Mouse (Mus musculus): ENCODE data around the gene Lenep. TPM values are rescaled to one million over a fixed set of nuclear protein-coding genes. Genes with fewer than 3 reads are reported as not detected.
A peak's percentile ranks its signal among the peaks of the same experiment; 100 is the strongest.

The Lenep gene
- total and polyA plus RNA-seq, 2 experiments, result not detected

GRCm38 (mm10) chr3:89392871-89393311 lies 9.7 kb downstream of the Lenep start:
- Histone ChIP-seq H3K9ac (ENCODE audit: low read depth, low read length) (peak overlapping the region; percentile 82), H3K4me3 (ENCODE audit: insufficient read depth, low read depth, low read length) (peak overlapping the region; percentile 71), H3K36me3 (ENCODE audit: control insufficient read depth, insufficient read depth, low read length) (no peaks in the 10 kb centered on the region), H3K27me3 (ENCODE audit: control insufficient read depth, insufficient read depth, low read length) (no peaks in the 10 kb centered on the region), H3K27ac (replicated peaks; ENCODE audit: insufficient read depth, low read depth, low read length) (peak overlapping the region; percentile 87), H3K4me1 (ENCODE audit: control insufficient read depth, insufficient read depth, low read length) (peaks cover 32% of the 10 kb centered on the region), H3K79me2 (ENCODE audit: control insufficient read depth, insufficient read depth, low read length) (peaks cover 43% of the 10 kb centered on the region)
- WGBS, result 1% methylated on average over 20 of the region's 24 CpGs
- TF ChIP-seq CTCF (IDR thresholded peaks at IDR 0.05; ENCODE audit: low read depth, low read length) (no peak), POLR2A (IDR thresholded peaks at IDR 0.05; ENCODE audit: extremely low read depth, insufficient read depth, low read length) (0 out of 2 replicates have a peak, but pooled peaks have one; percentile 26)
- DNase-seq (ENCODE audit: extremely low read depth, low read depth, low spot score), result no peak

DNA sequence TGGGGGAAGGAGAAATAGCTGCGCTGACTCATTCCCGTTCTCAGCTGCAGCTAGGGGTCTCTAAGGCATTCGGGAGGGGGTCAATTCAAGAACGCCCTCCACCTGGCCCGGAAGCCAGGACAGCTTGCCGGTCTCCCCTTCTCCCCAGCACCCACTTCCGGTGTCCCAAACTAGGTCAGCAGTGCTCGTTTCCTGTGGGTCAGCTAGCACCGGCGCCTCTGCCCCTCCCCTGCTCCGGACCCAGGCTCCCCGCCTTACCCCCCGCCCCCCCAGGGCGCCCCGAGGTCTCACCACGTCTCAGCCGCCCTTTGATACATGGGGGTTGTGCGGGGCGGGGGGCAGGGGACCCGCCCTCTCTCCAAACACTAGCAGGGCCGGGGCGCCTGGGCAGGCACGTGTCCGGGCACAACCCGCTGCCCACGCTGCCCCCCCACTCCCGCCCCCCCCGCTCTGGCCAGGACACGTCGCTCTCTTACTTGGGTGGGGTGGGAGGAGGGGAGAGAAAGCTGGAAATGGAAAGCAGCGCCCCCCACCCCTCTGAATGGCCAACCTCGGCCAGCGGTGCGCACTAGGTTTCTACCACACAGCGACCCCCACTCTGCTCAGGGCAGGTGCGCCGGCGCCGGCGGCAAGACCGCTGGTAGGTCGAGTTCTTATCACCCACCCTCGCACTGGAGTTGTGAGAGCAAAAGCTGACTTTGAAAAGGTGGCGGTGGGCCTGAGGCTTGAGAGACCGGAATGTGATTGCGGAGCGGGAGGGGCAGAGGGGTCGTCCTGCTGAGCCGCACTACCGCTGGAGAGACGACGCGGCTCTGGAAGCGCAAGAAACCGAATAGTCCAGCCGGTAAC lies 10.7 kb downstream of the Lenep start:
- 1% methylated on average over 56 of the region's 56 CpGs for WGBS
- Histone ChIP-seq H3K4me1 (ENCODE audit: control insufficient read depth, insufficient read depth, low read length) (peaks cover 33% of the 10 kb centered on the region), H3K9ac (ENCODE audit: low read depth, low read length) (peak overlapping the region; percentile 82), H3K36me3 (ENCODE audit: control insufficient read depth, insufficient read depth, low read length) (no peaks in the 10 kb centered on the region), H3K79me2 (ENCODE audit: control insufficient read depth, insufficient read depth, low read length) (peaks cover 53% of the 10 kb centered on the region), H3K27me3 (ENCODE audit: control insufficient read depth, insufficient read depth, low read length) (no peaks in the 10 kb centered on the region), H3K4me3 (ENCODE audit: insufficient read depth, low read depth, low read length) (peak overlapping the region; percentile 71), H3K27ac (replicated peaks; ENCODE audit: insufficient read depth, low read depth, low read length) (peak overlapping the region; percentile 97)
- peak; percentile 85 for DNase-seq (ENCODE audit: extremely low read depth, low read depth, low spot score)
- no peak for TF ChIP-seq CTCF (IDR thresholded peaks at IDR 0.05; ENCODE audit: low read depth, low read length)
- TF ChIP-seq POLR2A (IDR thresholded peaks at IDR 0.05; ENCODE audit: extremely low read depth, insufficient read depth, low read length), result 0 out of 2 replicates have a peak, but pooled peaks have one; percentile 18

GRCm38 (mm10) chr3:89390699-89391662 lies 11.6 kb downstream of the Lenep start:
- H3K79me2 ChIP-seq (ENCODE audit: control insufficient read depth, insufficient read depth, low read length), result peaks cover 60% of the 10 kb centered on the region
- H3K36me3 ChIP-seq (ENCODE audit: control insufficient read depth, insufficient read depth, low read length), result peaks cover 2% of the 10 kb centered on the region; the same call in 1 of the 2 replicates
- H3K27me3 ChIP-seq (ENCODE audit: control insufficient read depth, insufficient read depth, low read length), result no peaks in the 10 kb centered on the region
- peaks cover 32% of the 10 kb centered on the region for H3K4me1 ChIP-seq (ENCODE audit: control insufficient read depth, insufficient read depth, low read length)
- 7% methylated on average over 19 of the region's 19 CpGs for WGBS
- H3K4me3 ChIP-seq (ENCODE audit: insufficient read depth, low read depth, low read length), result peak overlapping the region; percentile 71
- H3K9ac ChIP-seq (ENCODE audit: low read depth, low read length), result peak overlapping the region; percentile 82
- TF ChIP-seq POLR2A (IDR thresholded peaks at IDR 0.05; ENCODE audit: extremely low read depth, insufficient read depth, low read length) (no peak), CTCF (IDR thresholded peaks at IDR 0.05; ENCODE audit: low read depth, low read length) (no peak)
- H3K27ac ChIP-seq (replicated peaks; ENCODE audit: insufficient read depth, low read depth, low read length), result peak overlapping the region; percentile 88
- peak; percentile 48 for DNase-seq (ENCODE audit: extremely low read depth, low read depth, low spot score)

DNA sequence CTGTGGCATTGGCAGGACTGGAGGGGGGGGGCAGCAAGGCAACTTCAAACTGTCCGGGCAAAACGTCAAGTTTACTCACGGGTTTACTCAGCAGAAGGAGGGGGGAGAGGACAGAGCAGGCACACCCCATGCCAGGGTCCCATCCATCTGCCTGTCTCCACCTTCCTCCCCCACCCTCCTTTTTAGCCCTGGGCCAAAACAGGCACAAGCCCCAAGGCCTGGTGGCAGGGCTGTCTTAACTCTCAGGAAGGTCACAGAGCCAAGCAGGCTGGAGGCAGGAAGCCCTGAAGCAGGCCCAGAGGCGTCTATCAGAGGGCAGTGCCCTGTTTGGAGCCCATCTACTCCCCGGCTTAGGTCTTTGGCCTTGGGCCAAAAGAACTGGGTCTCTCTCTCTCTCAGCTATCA lies 12.5 kb downstream of the Lenep start:
- H3K27me3 ChIP-seq (ENCODE audit: control insufficient read depth, insufficient read depth, low read length), result no peaks in the 10 kb centered on the region
- H3K36me3 ChIP-seq (ENCODE audit: control insufficient read depth, insufficient read depth, low read length), result peaks cover 2% of the 10 kb centered on the region; the same call in 1 of the 2 replicates
- peaks cover 64% of the 10 kb centered on the region for H3K79me2 ChIP-seq (ENCODE audit: control insufficient read depth, insufficient read depth, low read length)
- H3K4me1 ChIP-seq (ENCODE audit: control insufficient read depth, insufficient read depth, low read length), result peaks cover 32% of the 10 kb centered on the region
- H3K27ac ChIP-seq (replicated peaks; ENCODE audit: insufficient read depth, low read depth, low read length), result peak overlapping the region; percentile 54
- H3K4me3 ChIP-seq (ENCODE audit: insufficient read depth, low read depth, low read length), result peak overlapping the region; percentile 18; the same call in 1 of the 2 replicates
- 3% methylated on average over 5 of the region's 5 CpGs for WGBS
- DNase-seq (ENCODE audit: extremely low read depth, low read depth, low spot score), result peak; percentile 80
- H3K9ac ChIP-seq (ENCODE audit: low read depth, low read length), result peak overlapping the region; percentile 41
- TF ChIP-seq CTCF (IDR thresholded peaks at IDR 0.05; ENCODE audit: low read depth, low read length), result no peak
- no peak for TF ChIP-seq POLR2A (IDR thresholded peaks at IDR 0.05; ENCODE audit: extremely low read depth, insufficient read depth, low read length)

DNA sequence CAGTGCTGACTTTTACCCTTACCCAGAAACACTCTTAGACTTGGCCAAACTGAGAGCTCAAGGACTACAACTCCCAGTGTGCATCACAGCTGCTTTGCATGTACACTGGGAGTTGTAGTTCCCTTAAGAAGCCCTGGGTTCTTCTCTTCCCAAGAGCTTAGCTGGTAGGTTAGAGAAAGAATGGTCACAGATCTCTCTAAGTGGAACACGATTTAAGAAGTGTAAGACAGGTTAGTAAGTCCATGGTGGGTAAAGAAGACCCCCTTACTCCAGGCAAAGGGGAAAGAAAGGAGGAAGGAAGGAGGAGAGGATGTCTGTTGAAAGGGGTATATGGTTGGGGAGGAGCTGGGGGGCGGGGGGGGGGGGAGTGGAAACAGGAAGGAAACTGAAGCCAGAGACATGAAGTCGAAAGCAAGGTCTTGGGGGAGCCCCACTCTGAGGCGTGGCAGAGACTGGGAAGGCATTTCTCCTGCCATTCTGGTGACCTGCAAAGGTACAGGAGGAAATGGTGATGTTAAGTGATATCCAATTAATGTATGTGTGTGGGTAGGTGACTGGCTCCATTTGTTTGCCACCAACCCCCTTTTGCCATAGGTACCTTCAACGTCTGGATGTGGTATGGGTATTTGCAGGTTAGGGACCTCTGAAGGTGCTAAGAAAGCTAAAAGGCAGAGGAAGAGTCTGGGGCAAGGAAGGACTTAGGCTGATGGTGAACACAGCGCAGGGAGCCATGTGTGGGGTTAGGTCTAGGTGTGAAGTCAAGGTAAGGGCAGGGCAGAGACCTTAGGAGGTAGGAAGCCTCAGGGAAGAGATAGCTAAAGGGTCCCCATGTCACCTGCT lies 13.5 kb downstream of the Lenep start:
- H3K4me1 ChIP-seq (ENCODE audit: control insufficient read depth, insufficient read depth, low read length), result peaks cover 32% of the 10 kb centered on the region
- TF ChIP-seq CTCF (IDR thresholded peaks at IDR 0.05; ENCODE audit: low read depth, low read length) (no peak), POLR2A (IDR thresholded peaks at IDR 0.05; ENCODE audit: extremely low read depth, insufficient read depth, low read length) (no peak)
- H3K4me3 ChIP-seq (ENCODE audit: insufficient read depth, low read depth, low read length), result no peak overlapping the region
- H3K27me3 ChIP-seq (ENCODE audit: control insufficient read depth, insufficient read depth, low read length), result no peaks in the 10 kb centered on the region
- peaks cover 74% of the 10 kb centered on the region for H3K79me2 ChIP-seq (ENCODE audit: control insufficient read depth, insufficient read depth, low read length)
- peak; percentile 48 for DNase-seq (ENCODE audit: extremely low read depth, low read depth, low spot score)
- no peak overlapping the region for H3K9ac ChIP-seq (ENCODE audit: low read depth, low read length)
- WGBS, result 55% methylated on average over 6 of the region's 6 CpGs
- H3K36me3 ChIP-seq (ENCODE audit: control insufficient read depth, insufficient read depth, low read length), result peaks cover 2% of the 10 kb centered on the region; the same call in 1 of the 2 replicates
- H3K27ac ChIP-seq (replicated peaks; ENCODE audit: insufficient read depth, low read depth, low read length), result peak overlapping the region; percentile 10

Measured in liver, adult 2 months (tissue).